Mouse (Mus musculus): ENCODE results near the gene 1700025G04Rik.

DNA sequence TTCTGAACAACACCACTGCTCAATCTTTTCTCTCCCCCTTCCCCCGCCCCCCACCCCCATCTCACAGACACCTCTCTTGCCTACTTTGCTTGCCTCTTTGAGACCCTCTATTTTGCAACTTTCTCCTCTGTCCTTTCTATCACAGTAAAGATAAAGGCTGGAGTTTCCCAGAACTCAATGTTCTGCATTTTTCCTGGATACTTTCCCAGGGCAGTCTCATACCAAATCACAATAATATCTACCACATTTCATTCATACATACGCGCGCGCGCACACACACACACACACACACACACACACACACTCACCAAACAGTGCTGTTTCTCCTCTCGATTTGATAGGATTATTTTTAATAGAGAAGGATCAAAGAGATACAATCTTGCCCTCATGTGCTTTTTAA, 8.8 kb downstream of the 1700025G04Rik start:
- TF ChIP-seq POLR2A (IDR thresholded peaks at IDR 0.05; ENCODE audit: control insufficient read depth, extremely low read depth, insufficient read depth, low read length, poor library complexity), result no peak
- TF ChIP-seq CTCF (IDR thresholded peaks at IDR 0.05; ENCODE audit: borderline replicate concordance, control insufficient read depth, extremely low read depth, insufficient read depth, low read length, poor library complexity), result no peak

Data from thymus, adult 2 months (tissue).